Mouse (Mus musculus) cerebellum, postnatal 4 days (tissue): ENCODE results near the gene Bfsp1.

Source experiments
- DNase-seq, 2 experiments: peaks; one replicate each; pipeline ENCODE4 v3.0.0; 2022; ENCODE audit warnings: low spot score in 2 of 2, mixed read lengths in 1 of 2

Bfsp1 gene

DNA sequence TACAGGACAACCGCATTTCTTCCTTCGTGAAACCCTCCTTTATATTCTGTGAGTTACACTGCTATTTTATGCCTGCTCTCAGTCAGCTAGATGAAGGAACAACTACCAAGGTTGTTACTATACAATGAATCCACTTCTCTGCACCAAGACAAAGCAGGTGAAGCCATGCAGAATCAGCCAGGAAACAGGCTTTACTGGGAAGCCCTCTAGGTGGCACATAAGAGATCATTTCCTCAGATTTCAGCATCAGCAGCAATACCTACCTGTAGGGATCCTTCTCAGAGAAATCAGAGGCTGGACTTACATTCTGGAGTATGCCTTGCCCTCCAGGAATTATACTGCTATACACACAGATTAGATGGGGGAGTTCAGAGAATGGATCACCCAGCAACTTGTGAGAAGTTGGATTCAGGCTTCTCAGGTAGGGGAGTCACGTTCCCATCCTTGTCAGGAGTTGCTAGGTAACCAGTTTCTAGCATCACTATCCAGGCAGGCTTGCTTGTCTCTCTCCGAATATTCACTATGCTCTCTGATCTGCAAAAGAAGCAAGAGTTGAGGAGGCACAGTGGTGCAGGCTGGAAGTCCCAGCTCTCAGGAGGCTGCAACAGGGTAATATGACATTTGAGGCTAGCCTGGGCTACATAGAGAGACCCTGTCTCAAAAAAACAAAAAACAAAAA lies 66.5 kb downstream of the Bfsp1 start:
- no peak for DNase-seq

DNA sequence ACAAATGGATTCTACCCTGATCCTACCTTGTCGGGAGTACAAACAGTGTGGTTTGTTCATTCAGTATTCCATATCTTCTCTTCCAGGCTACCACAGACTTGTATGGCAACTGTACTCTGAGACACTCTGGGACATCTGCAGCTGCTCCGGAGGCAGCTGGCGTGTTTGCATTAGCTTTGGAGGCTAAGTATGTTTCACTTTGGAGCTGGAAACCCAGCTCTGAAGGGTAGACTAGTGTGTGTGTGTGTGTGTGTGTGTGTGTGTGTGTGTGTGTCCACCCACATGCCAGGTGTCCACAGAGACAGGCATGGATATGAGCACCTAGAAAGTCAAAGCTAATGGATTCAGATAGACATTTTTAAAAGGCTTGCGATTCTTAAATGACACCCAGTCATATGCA lies 67.1 kb downstream of the Bfsp1 start:
- no peak for DNase-seq

DNA sequence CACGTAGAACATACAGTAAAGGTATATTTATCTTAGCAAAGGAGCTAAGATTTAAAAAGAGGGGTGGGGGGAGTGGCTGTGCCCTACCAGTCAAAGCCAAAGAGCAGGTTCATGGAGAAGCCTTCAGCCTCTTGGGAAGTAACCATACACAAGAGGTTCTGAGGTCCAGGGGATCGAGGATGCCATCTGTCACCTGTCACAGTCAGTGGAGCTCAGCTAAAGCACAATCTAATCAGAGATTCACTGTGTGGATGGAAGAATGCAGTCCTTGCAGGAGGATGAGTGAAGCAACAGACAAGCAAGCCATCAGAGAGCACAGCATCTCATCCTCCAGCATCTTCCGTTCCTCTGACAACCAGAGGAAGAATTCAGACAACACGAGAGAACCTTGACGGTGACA lies 73.1 kb downstream of the Bfsp1 start:
- no peak for DNase-seq

DNA sequence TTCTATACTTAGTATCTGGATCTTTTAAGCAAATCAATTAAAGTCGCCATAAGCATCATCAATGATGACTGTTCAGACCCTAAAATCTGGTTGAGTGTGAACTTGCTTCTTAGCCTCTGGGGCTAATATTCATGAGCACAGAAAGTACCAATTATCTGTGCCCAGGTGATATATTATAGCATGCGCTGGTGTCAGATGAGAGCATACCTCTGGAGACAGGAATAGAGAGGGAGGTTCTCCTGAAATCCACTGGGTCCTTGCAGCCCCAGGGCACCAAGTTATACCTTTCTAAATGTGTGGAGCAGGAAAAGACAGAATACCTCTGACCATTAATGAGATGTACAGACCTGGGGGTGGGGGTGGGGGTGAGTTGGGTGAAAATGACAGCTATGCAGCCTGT lies 82.7 kb downstream of the Bfsp1 start:
- no peak for DNase-seq
